Mouse (Mus musculus) adipocyte (in vitro differentiated cells): Measurements from ENCODE around the gene Cebpa.

ENCODE experiments used
- DNase-seq: peaks from one replicate; pipeline ENCODE4 v3.0.0-alpha.2; 2016; ENCODE audit warnings: low spot score

Cebpa gene

GRCm38 (mm10) chr7:35120146-35120691 lies 1.1 kb downstream of the Cebpa start:
- DNase-seq, result no peak

- DNase-seq, result no peak
Observed at GRCm38 (mm10) chr7:35121150-35121549, 2.1 kb downstream of the Cebpa start.

GRCm38 (mm10) chr7:35122401-35123320 lies 3.6 kb downstream of the Cebpa start:
- peak; percentile 83 for DNase-seq

- DNase-seq, result no peak
Observed at GRCm38 (mm10) chr7:35123431-35123953, 4.4 kb downstream of the Cebpa start.

- DNase-seq, result no peak
Observed at GRCm38 (mm10) chr7:35124216-35124615, 5.1 kb downstream of the Cebpa start.

GRCm38 (mm10) chr7:35124745-35125144 lies 5.7 kb downstream of the Cebpa start:
- no peak for DNase-seq

- DNase-seq, result no peak
Observed at GRCm38 (mm10) chr7:35125971-35126370, 6.9 kb downstream of the Cebpa start.

GRCm38 (mm10) chr7:35127001-35127400 lies 7.9 kb downstream of the Cebpa start:
- peak; percentile 81 for DNase-seq

GRCm38 (mm10) chr7:35127721-35128120 lies 8.6 kb downstream of the Cebpa start:
- peak; percentile 54 for DNase-seq

GRCm38 (mm10) chr7:35128677-35129567 lies 9.8 kb downstream of the Cebpa start:
- no peak for DNase-seq

- peak; percentile 79 for DNase-seq
Observed at GRCm38 (mm10) chr7:35130059-35130738, 11.1 kb downstream of the Cebpa start.

- peak; percentile 84 for DNase-seq
Observed at GRCm38 (mm10) chr7:35130888-35131287, 11.8 kb downstream of the Cebpa start.

- DNase-seq, result no peak
Observed at GRCm38 (mm10) chr7:35131601-35132000, 12.5 kb downstream of the Cebpa start.

- DNase-seq, result no peak
Observed at GRCm38 (mm10) chr7:35134621-35135020, 15.5 kb downstream of the Cebpa start.

GRCm38 (mm10) chr7:35137524-35137923 lies 18.4 kb downstream of the Cebpa start:
- DNase-seq, result no peak

- DNase-seq, result peak; percentile 94
Observed at GRCm38 (mm10) chr7:35138481-35138880, 19.4 kb downstream of the Cebpa start.

- DNase-seq, result no peak
Observed at GRCm38 (mm10) chr7:35139880-35140279, 20.8 kb downstream of the Cebpa start.

- peak; percentile 91 for DNase-seq
Observed at GRCm38 (mm10) chr7:35141519-35141918, 22.4 kb downstream of the Cebpa start.

- DNase-seq, result no peak
Observed at GRCm38 (mm10) chr7:35142522-35142921, 23.4 kb downstream of the Cebpa start.

GRCm38 (mm10) chr7:35143864-35144618 lies 24.9 kb downstream of the Cebpa start:
- peak; percentile 74 for DNase-seq

- DNase-seq, result no peak
Observed at GRCm38 (mm10) chr7:35145068-35145467, 26.0 kb downstream of the Cebpa start.
